Comparison of ENCODE assay signal across 12 mouse cellular contexts in the genomic region with DNA sequence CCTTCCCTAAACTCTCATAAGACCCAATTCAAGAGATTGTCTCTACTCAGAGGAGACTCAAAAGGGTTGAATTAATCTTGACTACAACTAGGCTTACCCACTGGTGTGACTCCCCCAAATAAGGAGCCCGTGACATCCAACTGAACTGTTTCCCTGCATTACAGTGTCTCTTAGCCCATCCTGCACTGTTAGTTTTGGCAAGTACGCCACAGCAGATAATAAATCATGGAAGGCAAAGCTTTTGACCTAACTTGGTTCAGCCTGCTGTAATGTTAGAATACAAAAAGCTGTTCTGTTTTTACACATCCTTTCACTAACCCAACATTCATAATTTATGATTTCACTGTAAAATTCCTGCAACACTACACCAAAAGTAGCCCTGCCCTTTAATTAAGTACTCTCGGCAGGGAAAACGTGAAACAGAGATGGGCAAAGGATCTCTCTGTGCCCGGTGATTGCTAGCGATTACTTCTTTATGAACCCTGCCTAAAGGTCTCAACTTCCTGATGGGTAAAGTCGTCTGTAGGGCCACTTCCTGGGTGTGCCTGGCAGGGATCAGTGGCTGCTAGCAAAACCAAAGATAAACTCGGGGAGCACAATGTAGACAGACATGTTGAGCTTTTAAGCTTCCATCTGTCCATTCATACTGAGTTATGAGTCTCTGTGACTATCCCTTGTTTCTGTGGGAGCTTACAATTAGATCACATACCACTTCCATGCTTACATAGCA.
DNase-seq lines count a peak whose midpoint lies in the region; ATAC-seq and TF ChIP-seq lines count a peak whose summit lies in the region.
"Had no signal": no experiment of that assay in that cellular context is flagged by ENCODE, and none has a peak within 500 bp of the region (broad histone marks: within the 10 kb centered on the region; RNA-seq: fewer than 3 reads in every experiment).

No protein-coding gene starts in this region.

- H3K4me3 ChIP-seq in heart, embryonic 12.5 days: no peak overlapping the region
- H3K4me3 ChIP-seq in C2C12 (ENCODE audit: insufficient read depth, poor library complexity, severe bottlenecking): no peak overlapping the region
- H3K4me3 ChIP-seq in intestine, embryonic 15.5 days (replicated peaks): no peak overlapping the region
- H3K4me3 ChIP-seq in limb, embryonic 10.5 days: no peak overlapping the region
- no peak overlapping the region for H3K4me3 ChIP-seq in hindbrain, postnatal 0 days (ENCODE audit: low read length)
- H3K4me3 ChIP-seq: gastrocnemius, adult 2 months; hindbrain, embryonic 15.5 days had no signal

- peak overlapping the region; percentile 79; the same call in 1 of the 2 replicates for H3K27ac ChIP-seq in heart, embryonic 12.5 days (ENCODE audit: poor library complexity, severe bottlenecking)
- peak overlapping the region; percentile 45; the same call in 1 of the 2 replicates for H3K27ac ChIP-seq in intestine, embryonic 15.5 days
- H3K27ac ChIP-seq in limb, embryonic 10.5 days: peak overlapping the region; percentile 5; the same call in 1 of the 2 replicates
- no peak overlapping the region for H3K27ac ChIP-seq in hindbrain, postnatal 0 days
- H3K27ac ChIP-seq: gastrocnemius, adult 2 months; hindbrain, embryonic 15.5 days had no signal

- H3K79me3 ChIP-seq in C2C12 (ENCODE audit: low read depth): no peaks in the 10 kb centered on the region

- no peak for ATAC-seq in heart, embryonic 12.5 days (ENCODE audit: insufficient number of reproducible peaks, low FRiP score)
- ATAC-seq in intestine, embryonic 15.5 days: no peak
- no peak for ATAC-seq in hindbrain, postnatal 0 days

- TF ChIP-seq CTCF in C2C12 (IDR thresholded peaks at IDR 0.05; ENCODE audit: control insufficient read depth, insufficient read depth, insufficient read length): no peak
- no peak for TF ChIP-seq CTCF in hindbrain, postnatal 0 days (IDR thresholded peaks at IDR 0.05; ENCODE audit: low read depth)

- no peaks in the 10 kb centered on the region for H3K27me3 ChIP-seq in heart, embryonic 12.5 days (replicated peaks)
- H3K27me3 ChIP-seq in C2C12 (ENCODE audit: control insufficient read depth, insufficient read depth, insufficient read length): no peaks in the 10 kb centered on the region
- H3K27me3 ChIP-seq in intestine, embryonic 15.5 days (replicated peaks): no peaks in the 10 kb centered on the region
- H3K27me3 ChIP-seq in limb, embryonic 10.5 days (ENCODE audit: low read depth, poor library complexity, severe bottlenecking): no peaks in the 10 kb centered on the region
- H3K27me3 ChIP-seq in hindbrain, postnatal 0 days (ENCODE audit: insufficient read depth, low read length): no peaks in the 10 kb centered on the region
- H3K27me3 ChIP-seq: CH12.LX; hindbrain, embryonic 15.5 days had no signal

- H3ac ChIP-seq in C2C12 (ENCODE audit: control insufficient read depth, insufficient read length, low read depth): peak overlapping the region; percentile 14

- no peak for DNase-seq in heart, adult 9 months (ENCODE audit: low spot score in 2 of 2)
- DNase-seq in limb, embryonic 10.5 days (ENCODE audit: low spot score): no peak
- no peak for DNase-seq in left cerebral cortex, adult 18-20 months (ENCODE audit: low spot score in 2 of 2)
- DNase-seq in hindbrain, postnatal 0 days (ENCODE audit: low spot score): no peak
- no peak for DNase-seq in natural killer cell, adult 2 months (ENCODE audit: low spot score in 2 of 2)
- DNase-seq: gastrocnemius, adult 2 months; retina, postnatal 1 day had no signal

- 0 out of 2 replicates have a peak, but pooled peaks cover 4% of the 10 kb centered on the region for H3K36me3 ChIP-seq in heart, embryonic 12.5 days
- H3K36me3 ChIP-seq in C2C12 (ENCODE audit: control insufficient read depth, insufficient read depth): peaks cover 11% of the 10 kb centered on the region
- H3K36me3 ChIP-seq in intestine, embryonic 15.5 days: no peaks in the 10 kb centered on the region
- H3K36me3 ChIP-seq in limb, embryonic 10.5 days: no peaks in the 10 kb centered on the region
- H3K36me3 ChIP-seq in hindbrain, postnatal 0 days (ENCODE audit: insufficient read depth, low read length): no peaks in the 10 kb centered on the region
- H3K36me3 ChIP-seq: hindbrain, embryonic 15.5 days had no signal

- H3K9ac ChIP-seq in heart, embryonic 12.5 days: no peak overlapping the region
- H3K9ac ChIP-seq in intestine, embryonic 15.5 days: no peak overlapping the region
- H3K9ac ChIP-seq in hindbrain, postnatal 0 days (replicated peaks; ENCODE audit: low read length): no peak overlapping the region
- H3K9ac ChIP-seq: hindbrain, embryonic 15.5 days had no signal

- no peaks in the 10 kb centered on the region for H3K79me2 ChIP-seq in C2C12 (ENCODE audit: control insufficient read depth, insufficient read depth)

- 46% methylated on average over 8 of the region's 8 CpGs for WGBS in heart, embryonic 12.5 days
- 34% methylated on average over 8 of the region's 8 CpGs for WGBS in intestine, embryonic 15.5 days
- WGBS in limb, embryonic 10.5 days: 42% methylated on average over 8 of the region's 8 CpGs
- 79% methylated on average over 8 of the region's 8 CpGs for WGBS in hindbrain, postnatal 0 days

- peaks cover 32% of the 10 kb centered on the region for H3K4me1 ChIP-seq in heart, embryonic 12.5 days (replicated peaks)
- H3K4me1 ChIP-seq in intestine, embryonic 15.5 days (replicated peaks): 0 out of 2 replicates have a peak, but pooled peaks cover 12% of the 10 kb centered on the region
- H3K4me1 ChIP-seq in limb, embryonic 10.5 days: peaks cover 41% of the 10 kb centered on the region
- no peaks in the 10 kb centered on the region for H3K4me1 ChIP-seq in hindbrain, postnatal 0 days (ENCODE audit: insufficient read depth, low read length)
- H3K4me1 ChIP-seq: hindbrain, embryonic 15.5 days had no signal

- no peak overlapping the region for H3K4me2 ChIP-seq in heart, embryonic 12.5 days
- H3K4me2 ChIP-seq in intestine, embryonic 15.5 days (replicated peaks): no peak overlapping the region
- H3K4me2 ChIP-seq in hindbrain, postnatal 0 days (ENCODE audit: low read depth, low read length): no peak overlapping the region
- H3K4me2 ChIP-seq: hindbrain, embryonic 15.5 days had no signal

- H3K9me3 ChIP-seq in heart, embryonic 12.5 days (replicated peaks): no peaks in the 10 kb centered on the region
- no peaks in the 10 kb centered on the region for H3K9me3 ChIP-seq in intestine, embryonic 15.5 days
- no peaks in the 10 kb centered on the region for H3K9me3 ChIP-seq in limb, embryonic 10.5 days (replicated peaks)
- H3K9me3 ChIP-seq in hindbrain, postnatal 0 days (ENCODE audit: low read length): no peaks in the 10 kb centered on the region
- H3K9me3 ChIP-seq: hindbrain, embryonic 15.5 days had no signal

TF ChIP-seq in C2C12, 6 proteins besides CTCF, POLR2A, EP300 and RAD21:
- TF ChIP-seq MYOG (IDR thresholded peaks at IDR 0.05; ENCODE audit: control insufficient read depth, extremely low read depth, insufficient read length) (no peak), MAX (IDR thresholded peaks at IDR 0.05) (no peak), USF1 (IDR thresholded peaks at IDR 0.05; ENCODE audit: low read depth) (no peak), MYOD1 (IDR thresholded peaks at IDR 0.05; ENCODE audit: control insufficient read depth, insufficient read length, low read depth) (no peak)
